Mouse (Mus musculus) cerebellum, postnatal 4 days (tissue): ENCODE results near the gene Epha6.
A peak's percentile ranks its signal among the peaks of the same experiment; 100 is the strongest.

ENCODE experiments used
- DNase-seq, 2 experiments: peaks; one replicate each; pipeline ENCODE4 v3.0.0; 2022; ENCODE audit warnings: low spot score in 2 of 2, mixed read lengths in 1 of 2

Epha6 gene

GRCm38 (mm10) chr16:60266367-60267351 lies 338.7 kb downstream of the Epha6 start:
- no peak for DNase-seq

DNA sequence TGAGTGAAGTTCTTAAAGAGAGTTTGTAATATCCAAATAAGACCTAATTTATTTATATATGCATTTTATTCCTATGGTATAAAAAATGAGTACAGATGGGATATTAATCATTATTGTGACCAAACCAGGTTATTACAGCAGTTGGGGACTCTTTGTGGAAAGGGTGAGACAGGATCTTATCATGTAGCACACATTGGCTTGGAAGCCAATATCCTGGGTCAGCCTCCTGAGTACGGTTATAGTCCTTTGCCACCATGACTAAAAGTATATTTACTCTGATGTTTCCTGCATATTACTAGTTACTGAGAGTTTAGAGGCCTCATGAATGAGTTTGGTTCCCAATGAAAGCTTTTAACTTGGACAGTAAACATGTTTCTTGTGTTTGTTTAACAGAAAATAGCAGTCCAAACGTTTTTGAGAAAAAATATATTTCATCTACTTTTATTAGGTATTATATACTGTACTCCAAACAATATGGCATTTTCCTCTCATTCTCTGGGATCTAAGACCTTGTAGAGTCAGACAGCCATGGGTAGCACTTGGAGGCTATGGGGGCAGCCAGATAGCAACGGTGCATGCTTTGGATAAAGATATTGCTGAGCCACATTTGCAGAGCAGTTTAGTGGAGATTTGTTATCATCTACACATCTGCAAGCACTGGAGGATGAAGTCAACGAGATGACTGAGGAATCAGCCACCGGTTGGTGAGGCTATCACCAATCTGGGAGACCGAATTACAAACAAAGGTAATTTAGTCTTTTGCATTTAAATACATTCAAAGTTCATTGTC lies 340.4 kb downstream of the Epha6 start:
- no peak for DNase-seq

- no peak for DNase-seq
Measured at GRCm38 (mm10) chr16:60258151-60258635, 347.1 kb downstream of the Epha6 start.

- DNase-seq = no peak
Measured at GRCm38 (mm10) chr16:60257623-60258022, 347.7 kb downstream of the Epha6 start.

GRCm38 (mm10) chr16:60257044-60257443 lies 348.3 kb downstream of the Epha6 start:
- no peak for DNase-seq

GRCm38 (mm10) chr16:60239356-60240190 lies 365.8 kb downstream of the Epha6 start:
- no peak for DNase-seq

- no peak for DNase-seq
Measured at GRCm38 (mm10) chr16:60233985-60234766, 371.2 kb downstream of the Epha6 start.

- DNase-seq = no peak
Measured at GRCm38 (mm10) chr16:60232982-60233381, 372.3 kb downstream of the Epha6 start.

- no peak for DNase-seq
Measured at GRCm38 (mm10) chr16:60209151-60209550, 396.2 kb downstream of the Epha6 start.

DNA sequence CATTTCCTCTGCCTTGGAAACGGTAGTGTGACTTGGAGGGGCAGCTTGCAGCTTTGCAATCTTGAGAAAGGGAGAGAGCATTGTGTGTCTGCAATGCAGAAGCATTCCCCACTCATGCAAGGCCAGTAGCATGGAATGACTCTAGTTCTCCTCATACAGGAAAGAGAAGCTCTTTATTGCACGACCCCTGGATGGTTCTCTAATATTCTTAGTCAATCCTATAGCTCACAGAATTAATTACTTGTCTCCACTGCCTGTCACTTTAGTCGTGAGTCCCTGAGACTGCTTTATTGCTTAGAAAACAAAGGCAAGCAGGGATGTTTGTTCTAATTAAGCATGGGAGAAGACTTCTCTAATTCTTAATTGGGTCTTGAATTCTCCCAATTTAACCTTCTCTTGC lies 429.8 kb downstream of the Epha6 start:
- no peak for DNase-seq

- no peak for DNase-seq
Measured at GRCm38 (mm10) chr16:60152439-60152838, 452.9 kb downstream of the Epha6 start.

DNA sequence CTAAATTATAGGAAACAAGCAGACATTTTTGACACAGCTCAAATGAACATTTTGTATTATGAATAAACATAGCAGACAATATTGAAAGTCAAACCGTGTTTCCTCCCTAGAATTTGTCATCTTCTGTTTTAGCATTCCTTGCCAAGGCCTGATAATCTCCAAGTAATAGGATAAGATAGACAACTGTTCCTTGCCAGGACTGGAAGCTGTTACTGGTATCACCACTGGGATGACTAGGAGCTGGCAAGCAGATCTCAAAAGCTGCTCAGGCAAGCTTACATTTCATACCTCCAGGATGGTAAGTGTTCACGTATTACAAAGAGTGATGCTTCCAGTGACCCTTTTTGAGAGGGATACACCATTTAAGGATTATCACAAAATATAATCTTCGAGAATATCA lies 461.0 kb downstream of the Epha6 start:
- DNase-seq = no peak

DNA sequence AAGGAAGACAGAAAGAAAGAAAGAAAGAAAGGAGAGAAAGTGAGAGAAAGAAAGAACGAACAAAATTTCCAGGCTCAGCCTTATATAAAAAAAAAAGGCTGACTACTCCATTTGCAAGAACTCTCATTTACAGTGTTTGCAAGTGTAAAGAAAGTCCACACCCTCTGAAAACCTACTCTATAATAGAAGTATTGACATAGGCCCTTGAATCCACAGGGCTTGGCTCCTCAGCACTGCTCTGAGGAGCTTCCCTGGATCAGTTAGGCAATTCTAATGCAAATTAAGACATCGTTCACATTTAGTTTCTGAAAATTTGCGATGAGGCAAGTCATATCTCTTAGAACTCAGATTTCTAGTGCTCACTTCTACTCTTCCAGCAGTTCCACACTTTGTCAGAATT lies 483.9 kb downstream of the Epha6 start:
- DNase-seq = no peak

DNA sequence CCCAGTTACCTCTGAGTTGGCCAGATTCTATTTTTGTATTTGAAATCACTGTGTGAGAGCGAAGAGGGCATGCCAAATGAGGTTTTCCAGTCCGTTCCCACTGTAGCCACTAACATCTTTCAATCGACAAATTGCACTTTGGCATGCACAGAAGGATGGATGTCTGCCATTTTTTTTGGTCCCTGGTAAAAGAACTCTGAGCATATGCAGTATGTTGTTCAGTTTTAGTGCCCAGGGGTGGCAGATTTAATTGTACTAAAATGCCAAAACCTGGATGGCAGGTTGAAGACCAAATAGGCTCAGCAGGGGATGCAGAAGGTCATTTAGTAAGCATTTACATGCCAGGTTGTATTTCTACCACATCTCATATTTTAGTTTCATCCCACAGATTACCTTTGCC lies 503.1 kb downstream of the Epha6 start:
- peak in 1 of 2 experiments; percentile 15 for DNase-seq

DNA sequence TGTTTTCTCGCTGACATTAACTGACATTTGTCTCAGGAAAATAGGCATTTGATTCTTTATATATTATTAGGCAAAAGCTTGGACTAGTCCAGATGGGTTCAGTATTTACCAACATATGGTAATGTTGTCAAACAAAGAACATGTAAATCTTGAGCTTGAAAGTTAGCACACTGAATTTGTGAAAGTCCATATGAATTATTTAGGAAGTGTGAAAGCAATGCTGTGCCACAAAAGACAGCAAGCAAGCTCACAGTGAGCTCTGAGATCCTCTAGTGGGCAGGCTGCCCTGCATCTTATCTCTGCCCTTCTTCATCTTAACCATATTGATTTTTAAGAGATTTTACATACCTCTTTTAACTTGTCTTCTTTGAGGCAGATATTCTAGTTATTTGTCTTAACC lies 510.0 kb downstream of the Epha6 start:
- no peak for DNase-seq

DNA sequence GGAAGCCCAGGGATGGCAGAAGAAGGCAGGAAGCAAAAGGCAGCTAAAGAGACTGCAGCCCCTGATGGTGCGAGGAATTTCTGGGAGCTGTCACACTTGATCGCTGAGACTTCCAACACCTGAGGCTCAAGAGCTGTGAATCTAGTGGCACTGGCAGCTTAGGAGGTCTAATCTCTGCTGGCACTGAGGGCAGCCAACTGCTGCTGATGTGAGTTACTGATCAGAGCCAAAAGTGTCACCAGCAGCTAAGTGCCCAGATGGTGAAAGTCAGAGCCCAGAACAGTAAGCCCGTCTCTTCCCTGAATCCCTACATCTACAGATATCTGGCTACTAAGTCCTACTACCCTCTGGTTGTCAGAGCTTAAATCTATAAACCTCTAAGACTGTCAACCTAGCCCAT lies 518.4 kb downstream of the Epha6 start:
- DNase-seq = peak in 1 of 2 experiments; percentile 35

DNA sequence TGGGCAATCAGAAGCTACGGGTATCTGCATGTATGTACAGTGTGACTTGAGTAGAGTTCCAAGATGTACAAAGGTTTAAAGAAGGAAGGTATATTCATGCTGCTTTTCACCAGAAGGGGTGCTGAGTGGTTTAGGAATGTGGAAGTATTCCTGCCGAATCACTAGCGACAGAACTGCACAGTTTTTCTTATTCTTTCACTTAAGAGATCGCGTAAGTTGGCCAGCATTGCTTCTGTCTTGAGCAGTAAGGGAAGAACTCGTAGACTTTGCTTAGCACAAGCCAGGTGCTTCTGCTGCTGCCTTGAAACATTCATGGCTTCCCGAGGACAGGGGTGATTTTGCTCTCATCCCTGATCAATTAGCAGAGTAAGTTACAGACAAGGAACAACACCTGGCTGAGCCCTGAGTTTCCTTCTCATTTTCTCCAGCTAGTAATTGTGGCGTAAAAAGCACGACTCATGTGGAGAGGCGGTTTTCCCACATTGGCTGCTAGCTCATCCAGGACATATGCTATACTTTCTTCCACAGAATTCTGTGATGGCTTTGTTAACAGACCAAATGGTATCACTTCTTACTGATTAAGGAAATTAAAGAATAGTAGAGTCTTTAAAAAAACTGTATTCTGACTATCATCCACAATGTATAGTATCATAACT lies 534.7 kb downstream of the Epha6 start:
- DNase-seq = no peak

DNA sequence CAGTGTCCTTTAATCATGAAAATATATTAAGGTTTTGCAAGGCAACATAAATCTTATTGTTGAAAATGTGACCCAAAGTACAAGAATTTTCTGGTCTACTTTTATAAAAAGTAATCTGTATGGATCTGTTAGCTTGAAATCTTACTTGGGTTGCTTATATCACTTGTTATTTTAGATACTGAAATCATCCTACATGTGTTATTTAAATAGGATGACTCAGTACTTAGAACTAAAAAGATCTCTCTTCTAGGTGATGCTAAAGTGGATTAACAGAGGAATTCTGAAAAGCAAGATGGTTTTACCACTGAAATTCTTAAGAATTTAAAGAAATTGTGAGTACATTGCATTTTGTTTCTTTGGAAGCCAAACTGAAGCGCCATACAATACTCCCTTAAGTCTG lies 561.5 kb downstream of the Epha6 start:
- DNase-seq = no peak

- no peak for DNase-seq
Measured at GRCm38 (mm10) chr16:60028381-60028780, 577.0 kb downstream of the Epha6 start.

DNA sequence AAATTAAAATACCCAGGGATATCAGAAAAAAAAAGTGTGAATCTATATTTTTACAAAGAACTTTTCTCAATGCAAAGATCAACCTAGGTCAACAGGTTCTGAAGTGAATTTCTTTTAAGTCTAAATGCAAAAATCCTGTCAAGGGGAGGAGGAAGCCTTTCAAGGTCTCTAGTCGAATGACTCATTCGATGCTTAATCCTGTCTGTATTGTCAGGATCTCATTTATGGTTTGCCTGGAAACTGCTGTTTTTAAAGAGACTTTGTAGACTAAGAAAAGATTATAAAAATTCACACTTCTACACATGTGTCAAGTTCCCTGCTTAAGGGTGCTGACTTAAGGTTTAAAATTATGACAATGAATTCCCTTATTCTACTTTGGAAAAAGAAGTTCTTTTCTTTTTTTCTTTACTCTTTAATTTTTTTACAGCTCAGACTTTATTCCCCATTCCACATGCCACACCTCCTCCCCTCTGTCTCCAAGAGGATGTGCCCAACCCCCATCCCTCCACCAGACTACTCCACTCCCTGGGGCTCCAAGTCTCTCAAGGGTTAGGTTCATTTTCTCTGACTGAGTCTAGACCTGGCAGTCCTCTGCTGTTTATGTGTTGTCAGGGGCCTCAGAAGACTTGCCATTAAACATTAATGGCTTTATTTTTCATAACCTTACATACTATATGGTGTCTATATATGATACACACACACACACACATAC lies 598.3 kb downstream of the Epha6 start:
- no peak for DNase-seq
